Mouse (Mus musculus) midbrain, postnatal 0 days (tissue): ENCODE results near the gene Cybc1. TPM values are rescaled to one million over a fixed set of nuclear protein-coding genes. Genes with fewer than 3 reads are reported as not detected.

ENCODE experiments used
- ATAC-seq: fragments of 200-750 bp; cut with Nextera tagmentation; 2 replicates; pipeline ENCODE4 v1.8.0; 2017; ENCODE audit warnings: moderate number of reproducible peaks, mild to moderate bottlenecking, moderate TSS enrichment, moderate library complexity; ENCODE audit not compliant: low FRiP score
- DNase-seq: peaks from one replicate; pipeline ENCODE4 v3.0.0-alpha.2; 2015; ENCODE audit warnings: low spot score
- H3K27ac ChIP-seq: fragments of 300-500 bp; sonication (generic); 2 replicates; pipeline ENCODE4 v1.5.1; 2014; ENCODE audit warnings: low read depth, mild to moderate bottlenecking, low read length, mixed read lengths
- H3K27me3 ChIP-seq: fragments of 300-500 bp; sonication (generic); 2 replicates; pipeline ENCODE4 v1.6.1; 2014; ENCODE audit warnings: low read length, control low read depth, mixed read lengths; ENCODE audit not compliant: insufficient read depth
- H3K36me3 ChIP-seq: fragments of 300-500 bp; sonication (generic); 2 replicates; pipeline ENCODE4 v1.6.1; 2014; ENCODE audit warnings: low read length, control low read depth, mixed read lengths; ENCODE audit not compliant: insufficient read depth
- H3K4me1 ChIP-seq: fragments of 300-500 bp; sonication (generic); 2 replicates; pipeline ENCODE4 v1.6.1; 2014; ENCODE audit warnings: mild to moderate bottlenecking, control low read depth, antibody characterized with exemption, low read length, mixed read lengths; ENCODE audit not compliant: insufficient read depth
- H3K4me2 ChIP-seq: fragments of 300-500 bp; sonication (generic); 2 replicates; pipeline ENCODE4 v1.6.1; 2014; ENCODE audit warnings: low read depth, mild to moderate bottlenecking, low read length, mixed read lengths; ENCODE audit not compliant: poor library complexity, severe bottlenecking
- H3K4me3 ChIP-seq: fragments of 300-500 bp; sonication (generic); 2 replicates; pipeline ENCODE4 v1.5.1; 2014; ENCODE audit warnings: low read depth, mild to moderate bottlenecking, low read length, moderate library complexity
- H3K9ac ChIP-seq: fragments of 300-500 bp; sonication (generic); replicated peaks from 2 replicates; pipeline ENCODE4 v1.6.1; 2014; ENCODE audit warnings: mild to moderate bottlenecking, low read length, moderate library complexity, mixed read lengths; ENCODE audit not compliant: poor library complexity, severe bottlenecking
- H3K9me3 ChIP-seq: fragments of 300-500 bp; sonication (generic); 2 replicates; pipeline ENCODE4 v1.6.1; 2016; ENCODE audit warnings: low read length, control low read depth
- CTCF ChIP-seq: IDR thresholded peaks from 2 replicates; pipeline ENCODE4 v1.5.1; 2016; ENCODE audit warnings: antibody characterized with exemption, mild to moderate bottlenecking
- WGBS: fragments of 180-500 bp; shearing (Covaris S2); extraction: QIAGEN DNeasy Blood & Tissue Kit; methylation state at CpG from one replicate; pipeline ENCODE4 v1.1.7; 2014; 5-methylcytosine and 5-hydroxymethylcytosine counted together
- polyA plus RNA-seq: library from polyadenylated mRNA; unstranded; fragments of >200 nt; fragmentation: Nextera tagmentation; extraction: Ambion mirVana; gene quantifications from 2 replicates; pipeline ENCODE4 v1.2.1, GENCODE M21; 2015
- total RNA-seq: library from RNA; depleted of rRNA; stranded (reverse); fragments of >200 nt; gene quantifications from 2 replicates; pipeline ENCODE4 v1.2.3, GENCODE M21; 2014

Gene Cybc1
- total and polyA plus RNA-seq, 2 experiments from 2014 or later: 18.7 to 26.5 TPM

GRCm38 (mm10) chr11:121221321-121222010 is 7.7 kb downstream of the Cybc1 start:
- Histone ChIP-seq H3K36me3 (peaks cover 80% of the 10 kb centered on the region), H3K9me3 (no peaks in the 10 kb centered on the region), H3K9ac (no peak overlapping the region), H3K4me2 (no peak overlapping the region), H3K4me3 (no peak overlapping the region), H3K27me3 (no peaks in the 10 kb centered on the region), H3K27ac (no peak overlapping the region), H3K4me1 (no peaks in the 10 kb centered on the region)
- WGBS: 94% methylated on average over 6 of the region's 6 CpGs
- no peak for TF ChIP-seq CTCF
- no peak for DNase-seq
- no peak for ATAC-seq

GRCm38 (mm10) chr11:121220771-121221170 is 8.4 kb downstream of the Cybc1 start:
- no peak overlapping the region for H3K4me3 ChIP-seq
- no peak for DNase-seq

GRCm38 (mm10) chr11:121219776-121220175 is 9.3 kb downstream of the Cybc1 start:
- no peak for ATAC-seq
- WGBS: 93% methylated on average over 11 of the region's 11 CpGs
- Histone ChIP-seq H3K4me3 (no peak overlapping the region), H3K4me2 (no peak overlapping the region), H3K27me3 (no peaks in the 10 kb centered on the region), H3K9ac (no peak overlapping the region), H3K27ac (no peak overlapping the region), H3K9me3 (no peaks in the 10 kb centered on the region), H3K4me1 (no peaks in the 10 kb centered on the region), H3K36me3 (peaks cover 73% of the 10 kb centered on the region)
- no peak for TF ChIP-seq CTCF
- DNase-seq: no peak

More at GRCm38 (mm10) chr11:121220771-121221170, 8.4 kb downstream of the Cybc1 start:
- Histone ChIP-seq H3K27ac (no peak overlapping the region), H3K4me2 (no peak overlapping the region), H3K36me3 (peaks cover 78% of the 10 kb centered on the region), H3K27me3 (no peaks in the 10 kb centered on the region), H3K9ac (no peak overlapping the region), H3K4me1 (no peaks in the 10 kb centered on the region), H3K9me3 (no peaks in the 10 kb centered on the region)
- ATAC-seq: no peak
- 87% methylated on average over 5 of the region's 5 CpGs for WGBS
- TF ChIP-seq CTCF: no peak

DNA sequence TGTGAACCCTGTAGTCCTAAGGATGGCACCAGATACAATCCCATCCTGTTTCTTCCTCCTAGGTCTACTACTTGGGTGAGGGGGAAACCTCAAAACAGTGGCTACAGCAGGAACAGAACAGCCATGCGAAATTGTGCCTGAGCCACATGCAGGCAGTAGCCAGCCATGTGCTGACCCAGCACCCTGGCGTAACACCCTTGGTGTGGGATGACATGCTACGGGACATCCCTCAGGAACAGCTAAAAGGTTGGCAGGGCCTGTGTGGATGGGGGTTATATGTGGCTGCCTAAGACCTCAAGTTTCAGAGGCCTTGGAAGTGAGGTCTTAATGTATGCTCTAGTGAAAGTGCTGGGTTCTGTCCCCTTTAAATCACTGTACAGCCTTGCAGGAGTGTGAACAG is 12.3 kb downstream of the Cybc1 start:
- DNase-seq (no peak), ATAC-seq (no peak)
- Histone ChIP-seq H3K36me3 (peaks cover 57% of the 10 kb centered on the region), H3K27me3 (no peaks in the 10 kb centered on the region), H3K27ac (no peak overlapping the region), H3K9ac (no peak overlapping the region), H3K4me3 (no peak overlapping the region), H3K9me3 (no peaks in the 10 kb centered on the region), H3K4me2 (no peak overlapping the region), H3K4me1 (no peaks in the 10 kb centered on the region)
- TF ChIP-seq CTCF: no peak
- WGBS: 99% methylated on average over 3 of the region's 3 CpGs

DNA sequence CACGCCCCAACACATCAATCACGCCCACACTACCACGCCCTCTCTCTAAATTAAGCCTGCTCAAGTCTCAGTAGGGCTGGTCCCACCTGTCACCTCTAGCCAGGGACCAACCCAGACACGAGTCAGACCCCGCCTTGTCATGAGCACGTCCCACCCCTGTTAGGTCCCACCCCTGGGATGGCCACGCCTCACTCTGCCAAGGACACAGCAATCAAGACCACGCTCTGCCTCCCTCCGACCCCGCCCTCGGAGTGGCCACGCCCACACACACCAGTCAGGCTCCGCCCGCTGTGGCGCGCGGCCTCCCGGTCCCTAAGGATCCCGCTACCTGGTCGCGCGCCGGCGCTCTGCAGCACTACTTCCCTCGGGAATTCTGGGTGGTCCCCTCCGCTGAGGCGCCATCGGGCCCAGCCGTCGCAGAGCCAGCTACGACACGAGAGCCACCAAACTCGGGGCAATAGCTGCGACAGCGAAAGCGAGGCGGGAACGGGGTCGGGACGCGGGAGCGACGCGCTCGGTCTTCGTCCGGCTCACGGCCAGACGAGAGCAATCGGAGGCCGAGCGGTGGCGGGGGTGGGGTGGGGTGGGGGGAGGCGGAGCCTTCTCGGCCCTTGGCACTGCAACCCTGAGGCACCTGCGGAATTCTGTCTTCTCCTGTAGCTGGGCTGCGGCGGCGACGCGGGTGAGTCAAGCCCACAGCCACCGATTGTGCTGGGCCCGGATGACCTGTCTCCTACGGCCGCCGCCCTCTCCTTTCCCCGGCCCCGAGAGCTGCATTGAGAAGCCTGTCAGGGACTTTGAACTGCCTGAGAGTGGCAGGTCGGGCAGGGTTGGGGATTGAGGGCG is 24.7 kb downstream of the Cybc1 start, which contains the start of the genes Hexdc and Ogfod3:
Hexdc (plus strand) TSS at position 273 of the 846 bp plus-strand sequence.
Ogfod3 (minus strand) TSS at position 551 of the 846 bp plus-strand sequence.
- Histone ChIP-seq H3K9ac (peak within 1 kb of the TSS; percentile 79), H3K4me3 (peak within 1 kb of the TSS; percentile 74), H3K4me1 (no peaks in the 10 kb centered on the region; the same call in 1 of the 2 replicates), H3K27ac (peak within 1 kb of the TSS; percentile 85), H3K4me2 (peak within 1 kb of the TSS; percentile 61), H3K27me3 (no peaks in the 10 kb centered on the region), H3K36me3 (peaks cover 8% of the 10 kb centered on the region), H3K9me3 (no peaks in the 10 kb centered on the region)
- ATAC-seq (peak; percentile 95), DNase-seq (peak; percentile 96)
- under 1% methylated on average over 68 of the region's 70 CpGs for WGBS
- TF ChIP-seq CTCF: no peak

- H3K36me3 ChIP-seq: peaks cover 9% of the 10 kb centered on the region
- H3K9me3 ChIP-seq: no peaks in the 10 kb centered on the region
- H3K27ac ChIP-seq: peak overlapping the region; percentile 85
- ATAC-seq (no peak), DNase-seq (no peak)
- no peaks in the 10 kb centered on the region; the same call in 1 of the 2 replicates for H3K4me1 ChIP-seq
- H3K4me2 ChIP-seq: peak overlapping the region; percentile 61
- H3K27me3 ChIP-seq: no peaks in the 10 kb centered on the region
- H3K9ac ChIP-seq: peak overlapping the region; percentile 79
- no peak for TF ChIP-seq CTCF
- 2% methylated on average over 5 of the region's 5 CpGs for WGBS
- peak overlapping the region; percentile 74 for H3K4me3 ChIP-seq
Observed at GRCm38 (mm10) chr11:121203859-121204160, 25.3 kb downstream of the Cybc1 start.
